Mouse (Mus musculus) embryonic facial prominence, embryonic 15.5 days (tissue): ENCODE measurements around the gene Mybpc2. TPM values are rescaled to one million over a fixed set of nuclear protein-coding genes. Genes with fewer than 3 reads are reported as not detected.

ENCODE experiments used
- ATAC-seq: fragments of 200-750 bp; cut with Nextera tagmentation; 2 replicates; pipeline ENCODE4 v1.8.0; 2017; ENCODE audit warnings: low read depth, moderate TSS enrichment; ENCODE audit not compliant: insufficient number of reproducible peaks, low FRiP score, low TSS enrichment
- H3K27ac ChIP-seq: fragments of 300-500 bp; sonication (generic); replicated peaks from 2 replicates; pipeline ENCODE4 v1.5.1; 2015; ENCODE audit warnings: mild to moderate bottlenecking, inconsistent platforms
- H3K27me3 ChIP-seq: fragments of 300-500 bp; sonication (generic); 2 replicates; pipeline ENCODE4 v1.6.1; 2015; ENCODE audit warnings: inconsistent platforms
- H3K36me3 ChIP-seq: fragments of 300-500 bp; sonication (generic); 2 replicates; pipeline ENCODE4 v1.6.1; 2015; ENCODE audit warnings: mild to moderate bottlenecking, inconsistent platforms
- H3K4me1 ChIP-seq: fragments of 300-500 bp; sonication (generic); 2 replicates; pipeline ENCODE4 v1.6.1; 2015; ENCODE audit warnings: inconsistent platforms
- H3K4me2 ChIP-seq: fragments of 300-500 bp; sonication (generic); replicated peaks from 2 replicates; pipeline ENCODE4 v1.6.1; 2015; ENCODE audit warnings: mild to moderate bottlenecking, inconsistent platforms
- H3K4me3 ChIP-seq: fragments of 300-500 bp; sonication (generic); replicated peaks from 2 replicates; pipeline ENCODE4 v1.5.1; 2015; ENCODE audit warnings: mild to moderate bottlenecking, inconsistent platforms
- H3K9ac ChIP-seq: fragments of 300-500 bp; sonication (generic); 2 replicates; pipeline ENCODE4 v1.6.1; 2015; ENCODE audit warnings: inconsistent platforms
- H3K9me3 ChIP-seq: fragments of 300-500 bp; sonication (generic); replicated peaks from 2 replicates; pipeline ENCODE4 v1.6.1; 2016; ENCODE audit warnings: inconsistent platforms
- WGBS: fragments of 180-500 bp; shearing (Covaris S2); methylation state at CpG from one replicate; pipeline ENCODE4 v1.1.7; 2015; 5-methylcytosine and 5-hydroxymethylcytosine counted together
- polyA plus RNA-seq: library from polyadenylated mRNA; unstranded; fragments of >200 nt; fragmentation: Nextera tagmentation; extraction: Ambion mirVana; gene quantifications from 2 replicates; pipeline ENCODE4 v1.2.1, GENCODE M21; 2015

Gene Mybpc2
- polyA plus RNA-seq, 1 experiment from 2014 or later, result 0.81 TPM

DNA sequence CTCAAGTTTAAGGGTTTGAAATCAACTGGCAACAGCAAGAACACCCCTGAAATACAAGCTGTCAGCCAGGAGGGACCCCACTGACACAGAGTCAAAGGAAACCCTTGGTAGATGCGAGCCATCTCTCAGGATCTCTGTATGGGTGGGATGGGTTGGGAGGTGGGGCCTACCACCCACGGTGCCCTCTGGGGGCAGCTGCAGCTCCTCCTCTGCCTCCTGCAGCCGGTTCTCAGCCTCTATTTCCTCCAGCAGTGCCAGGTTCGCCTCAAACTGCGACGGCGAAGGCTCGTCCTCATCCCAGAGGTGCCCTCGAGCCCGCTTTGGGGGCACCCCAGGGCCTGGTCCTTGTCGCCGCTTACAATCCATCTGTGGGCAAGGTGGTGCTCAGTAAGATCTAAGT is 18.6 kb upstream of the Mybpc2 start:
- peaks cover 12% of the 10 kb centered on the region for H3K4me1 ChIP-seq
- no peak overlapping the region for H3K9ac ChIP-seq
- no peaks in the 10 kb centered on the region for H3K27me3 ChIP-seq
- WGBS, result 74% methylated on average over 12 of the region's 12 CpGs
- no peak overlapping the region for H3K4me2 ChIP-seq
- peaks cover 49% of the 10 kb centered on the region for H3K36me3 ChIP-seq
- H3K9me3 ChIP-seq, result no peaks in the 10 kb centered on the region
- no peak overlapping the region for H3K4me3 ChIP-seq
- H3K27ac ChIP-seq, result no peak overlapping the region
- no peak for ATAC-seq

DNA sequence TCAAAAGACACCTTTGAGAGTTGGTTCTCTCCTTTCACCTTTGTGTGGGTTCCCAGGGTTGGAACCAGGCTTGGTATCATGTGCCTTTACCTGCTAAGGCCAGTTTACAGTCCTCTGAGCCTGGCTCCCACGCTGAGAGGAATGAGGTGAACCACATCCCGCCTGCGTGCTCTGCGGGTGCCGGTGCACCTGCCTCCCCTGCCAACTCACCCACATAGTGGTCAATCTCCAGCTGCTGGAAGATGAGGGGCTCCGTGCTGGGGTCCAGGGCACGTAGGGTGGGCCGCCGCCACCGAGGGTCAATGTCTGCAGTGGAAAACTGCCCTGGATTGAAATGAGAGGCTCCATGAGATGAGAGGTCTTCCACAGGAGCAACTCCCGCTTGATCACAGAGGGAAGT is 18.1 kb upstream of the Mybpc2 start:
- no peaks in the 10 kb centered on the region for H3K9me3 ChIP-seq
- no peak overlapping the region for H3K4me3 ChIP-seq
- no peak overlapping the region for H3K9ac ChIP-seq
- 91% methylated on average over 11 of the region's 11 CpGs for WGBS
- H3K4me1 ChIP-seq, result peaks cover 7% of the 10 kb centered on the region
- no peak overlapping the region for H3K4me2 ChIP-seq
- H3K27me3 ChIP-seq, result no peaks in the 10 kb centered on the region
- no peak overlapping the region for H3K27ac ChIP-seq
- peaks cover 54% of the 10 kb centered on the region for H3K36me3 ChIP-seq
- no peak for ATAC-seq

DNA sequence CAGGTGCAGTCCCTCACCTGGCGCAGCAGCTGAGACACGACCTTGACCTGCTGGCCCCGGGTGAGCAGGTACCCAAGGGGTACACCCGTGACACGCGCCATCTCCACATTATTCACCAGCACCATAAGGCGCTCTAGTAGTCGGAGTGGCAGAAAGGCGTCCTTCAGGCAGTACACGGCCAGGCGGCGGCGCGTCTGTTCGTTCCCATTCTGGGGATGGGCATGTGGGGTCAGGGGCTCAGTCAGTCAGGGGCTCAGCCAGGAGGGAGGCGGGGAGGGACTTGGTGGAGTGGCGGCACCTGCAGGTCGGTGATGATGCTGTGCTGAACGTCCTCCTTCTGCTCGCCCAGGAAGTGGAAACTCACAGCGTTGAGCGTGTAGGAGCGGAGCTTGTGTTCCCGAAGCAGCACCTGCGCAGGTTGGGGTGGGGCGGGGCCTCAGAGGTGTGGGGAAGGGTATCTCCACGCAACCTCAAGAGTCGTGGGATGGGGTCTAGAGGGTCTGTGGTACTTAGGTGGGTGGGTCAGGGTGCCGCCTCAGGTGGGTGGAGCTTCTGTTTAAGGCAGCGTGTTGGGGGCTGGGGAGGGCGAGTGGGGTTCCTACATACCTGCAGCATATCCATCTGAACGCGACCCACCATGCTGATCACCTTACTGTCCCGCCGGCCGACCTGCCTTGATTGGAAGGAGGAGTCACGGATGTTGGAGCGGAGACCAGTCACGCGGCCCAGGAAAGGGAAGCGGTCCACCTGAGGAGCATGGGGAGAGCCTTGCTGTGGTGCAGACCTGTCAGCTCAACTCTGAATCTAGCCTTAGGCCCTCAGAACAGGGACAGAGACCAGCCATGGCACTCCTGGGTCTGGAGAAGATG is 14.5 kb upstream of the Mybpc2 start:
- ATAC-seq, result no peak
- no peak overlapping the region for H3K27ac ChIP-seq
- peaks cover 87% of the 10 kb centered on the region for H3K36me3 ChIP-seq
- H3K27me3 ChIP-seq, result no peaks in the 10 kb centered on the region
- no peak overlapping the region for H3K4me3 ChIP-seq
- H3K4me1 ChIP-seq, result no peaks in the 10 kb centered on the region
- H3K9ac ChIP-seq, result no peak overlapping the region
- 90% methylated on average over 41 of the region's 41 CpGs for WGBS
- H3K9me3 ChIP-seq, result no peaks in the 10 kb centered on the region
- H3K4me2 ChIP-seq, result no peak overlapping the region

GRCm38 (mm10) chr7:44537496-44537895 is 13.0 kb upstream of the Mybpc2 start:
- Histone ChIP-seq H3K4me1 (0 out of 2 replicates have a peak, but pooled peaks cover 5% of the 10 kb centered on the region), H3K27ac (no peak overlapping the region), H3K9ac (no peak overlapping the region), H3K4me3 (no peak overlapping the region), H3K4me2 (no peak overlapping the region), H3K27me3 (no peaks in the 10 kb centered on the region), H3K36me3 (peaks cover 93% of the 10 kb centered on the region), H3K9me3 (no peaks in the 10 kb centered on the region)
- no peak for ATAC-seq
- 91% methylated on average over 13 of the region's 13 CpGs for WGBS

GRCm38 (mm10) chr7:44537009-44537408 is 12.6 kb upstream of the Mybpc2 start:
- no peak overlapping the region for H3K9ac ChIP-seq
- H3K4me2 ChIP-seq, result no peak overlapping the region
- no peaks in the 10 kb centered on the region for H3K27me3 ChIP-seq
- WGBS, result 82% methylated on average over 7 of the region's 7 CpGs
- no peak overlapping the region for H3K4me3 ChIP-seq
- no peak for ATAC-seq
- H3K27ac ChIP-seq, result no peak overlapping the region
- peaks cover 88% of the 10 kb centered on the region for H3K36me3 ChIP-seq
- no peaks in the 10 kb centered on the region for H3K9me3 ChIP-seq
- peaks cover 5% of the 10 kb centered on the region; the same call in 1 of the 2 replicates for H3K4me1 ChIP-seq

GRCm38 (mm10) chr7:44536590-44536968 is 12.1 kb upstream of the Mybpc2 start:
- no peaks in the 10 kb centered on the region for H3K9me3 ChIP-seq
- 84% methylated on average over 6 of the region's 6 CpGs for WGBS
- H3K27ac ChIP-seq, result no peak overlapping the region
- no peaks in the 10 kb centered on the region for H3K27me3 ChIP-seq
- no peak overlapping the region for H3K9ac ChIP-seq
- H3K4me3 ChIP-seq, result no peak overlapping the region
- peaks cover 9% of the 10 kb centered on the region; the same call in 1 of the 2 replicates for H3K4me1 ChIP-seq
- peaks cover 84% of the 10 kb centered on the region for H3K36me3 ChIP-seq
- ATAC-seq, result no peak
- H3K4me2 ChIP-seq, result no peak overlapping the region

GRCm38 (mm10) chr7:44535657-44536589 is 11.5 kb upstream of the Mybpc2 start:
- H3K4me1 ChIP-seq, result peaks cover 9% of the 10 kb centered on the region; the same call in 1 of the 2 replicates
- H3K4me3 ChIP-seq, result no peak overlapping the region
- no peaks in the 10 kb centered on the region for H3K9me3 ChIP-seq
- 92% methylated on average over 27 of the region's 27 CpGs for WGBS
- ATAC-seq, result no peak
- H3K27me3 ChIP-seq, result no peaks in the 10 kb centered on the region
- H3K9ac ChIP-seq, result no peak overlapping the region
- H3K27ac ChIP-seq, result no peak overlapping the region
- no peak overlapping the region for H3K4me2 ChIP-seq
- peaks cover 77% of the 10 kb centered on the region for H3K36me3 ChIP-seq

DNA sequence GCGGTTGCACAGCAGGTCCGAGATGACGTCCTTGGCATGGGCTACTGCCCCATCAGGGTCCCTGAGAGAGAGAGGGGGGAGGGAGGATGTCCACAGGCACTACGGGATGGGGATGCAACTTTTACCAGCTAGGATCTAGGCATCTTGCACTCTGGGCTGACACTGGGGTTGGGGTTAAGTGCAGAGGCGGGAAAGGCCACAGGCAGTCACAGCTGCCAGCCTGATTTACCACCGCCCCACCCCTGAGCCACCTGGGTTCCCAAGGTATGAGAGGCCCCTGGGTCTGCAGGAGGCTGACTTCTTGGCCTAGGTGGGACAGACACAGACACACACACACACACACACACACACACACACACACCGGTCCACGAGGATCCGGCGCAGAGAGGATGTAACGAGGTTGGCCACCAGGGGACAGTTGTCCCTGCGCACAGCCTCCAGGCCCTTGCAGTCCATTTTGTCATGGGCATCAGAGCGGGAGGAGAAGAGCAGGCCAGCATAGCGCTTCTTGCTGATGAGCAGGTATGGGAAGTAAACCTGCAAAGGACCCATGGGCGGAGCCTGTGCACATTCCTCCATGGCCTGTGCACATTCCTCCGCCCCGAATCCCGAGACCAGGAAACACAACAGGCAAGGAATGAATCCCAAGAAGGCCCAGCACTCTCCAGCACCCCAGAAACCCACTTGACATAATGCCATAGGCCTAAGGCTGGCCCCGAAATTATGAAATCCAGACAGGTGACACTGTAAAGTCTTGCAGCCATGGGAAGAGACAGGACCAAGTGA is 10.4 kb upstream of the Mybpc2 start:
- H3K36me3 ChIP-seq, result peaks cover 67% of the 10 kb centered on the region
- H3K4me2 ChIP-seq, result no peak overlapping the region

GRCm38 (mm10) chr7:44534242-44534641 is 9.8 kb upstream of the Mybpc2 start:
- H3K36me3 ChIP-seq, result peaks cover 61% of the 10 kb centered on the region
- H3K9me3 ChIP-seq, result no peaks in the 10 kb centered on the region
- no peak overlapping the region for H3K9ac ChIP-seq
- no peak overlapping the region for H3K4me2 ChIP-seq
- peaks cover 6% of the 10 kb centered on the region for H3K27me3 ChIP-seq
- peaks cover 9% of the 10 kb centered on the region; the same call in 1 of the 2 replicates for H3K4me1 ChIP-seq
- no peak overlapping the region for H3K27ac ChIP-seq
- 86% methylated on average over 13 of the region's 13 CpGs for WGBS
- no peak for ATAC-seq
- no peak overlapping the region for H3K4me3 ChIP-seq

More for the DNA sequence above, 10.4 kb upstream of the Mybpc2 start:
- no peak overlapping the region for H3K4me3 ChIP-seq
- WGBS, result 82% methylated on average over 19 of the region's 19 CpGs
- peaks cover 9% of the 10 kb centered on the region; the same call in 1 of the 2 replicates for H3K4me1 ChIP-seq
- peaks cover under 1% of the 10 kb centered on the region; the same call in 1 of the 2 replicates for H3K27me3 ChIP-seq
- no peak for ATAC-seq
- no peak overlapping the region for H3K9ac ChIP-seq
- H3K9me3 ChIP-seq, result no peaks in the 10 kb centered on the region
- H3K27ac ChIP-seq, result no peak overlapping the region

DNA sequence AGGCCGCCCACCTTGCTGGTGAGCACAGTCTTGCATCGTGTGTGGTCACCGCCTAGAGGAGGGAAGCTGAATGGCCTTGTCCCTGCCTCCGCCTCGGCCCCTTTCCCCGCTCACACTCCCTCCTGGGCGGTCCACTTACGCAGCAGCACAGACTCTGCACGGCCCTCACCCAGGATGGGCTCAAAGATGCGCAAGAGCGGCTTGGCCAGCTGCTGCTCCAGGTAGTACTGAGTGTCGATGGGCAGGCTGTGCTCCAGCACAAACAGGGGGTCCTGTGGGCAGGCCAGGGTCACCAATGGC is 9.2 kb upstream of the Mybpc2 start:
- 76% methylated on average over 12 of the region's 12 CpGs for WGBS
- Histone ChIP-seq H3K4me3 (no peak overlapping the region), H3K9ac (no peak overlapping the region), H3K27ac (no peak overlapping the region), H3K27me3 (peaks cover 12% of the 10 kb centered on the region), H3K36me3 (peaks cover 56% of the 10 kb centered on the region), H3K9me3 (no peaks in the 10 kb centered on the region), H3K4me1 (peaks cover 9% of the 10 kb centered on the region; the same call in 1 of the 2 replicates), H3K4me2 (no peak overlapping the region)
- no peak for ATAC-seq
